Mouse (Mus musculus) erythroblast, embryonic 14.5 days (primary cell): ENCODE data around the gene Trnau1ap.

Experiments used
- GATA1 ChIP-seq: IDR thresholded peaks from 2 replicates; pipeline ENCODE4 v1.6.1; 2012; ENCODE audit warnings: low read length, inconsistent platforms, mixed read lengths
- TAL1 ChIP-seq: IDR thresholded peaks from 3 replicates; pipeline ENCODE4 v1.6.1; 2012; ENCODE audit warnings: low read length, inconsistent platforms, mixed read lengths

GRCm38 (mm10) chr4:132309849-132310472, 19.4 kb downstream of the Trnau1ap start:
- TF ChIP-seq GATA1 (no peak; the same call in 1 of the 2 replicates), TAL1 (no peak)
